Mouse (Mus musculus) lung, postnatal 0 days (tissue): ENCODE results near the gene Gjb2.

Experiments
- CTCF ChIP-seq: IDR thresholded peaks from 2 replicates; pipeline ENCODE4 v1.5.1; 2016; ENCODE audit warnings: antibody characterized with exemption, mild to moderate bottlenecking
- EP300 ChIP-seq: IDR thresholded peaks from 2 replicates; pipeline ENCODE4 v1.6.1; 2016; ENCODE audit warnings: antibody characterized with exemption, mild to moderate bottlenecking, control low read depth

GRCm38 (mm10) chr14:57104106-57105023 is at the start of gene Gjb2:
- TF ChIP-seq CTCF (peak; percentile 46), EP300 (no peak)
